Mouse (Mus musculus) small intestine, adult 2 months (tissue): ENCODE data around the gene Bbs9. TPM values are rescaled to one million over a fixed set of nuclear protein-coding genes. Genes with fewer than 3 reads are reported as not detected.

Source experiments
- H3K27ac ChIP-seq: fragments of 200-500 bp; 2 replicates; pipeline ENCODE4 v1.5.1; 2012; ENCODE audit warnings: low read depth, low read length, control low read depth, inconsistent platforms; ENCODE audit not compliant: insufficient read depth
- H3K27me3 ChIP-seq: fragments of 200-500 bp; 2 replicates; pipeline ENCODE4 v1.6.1; 2012; ENCODE audit warnings: mild to moderate bottlenecking, moderate library complexity, low read length, inconsistent platforms; ENCODE audit not compliant: control insufficient read depth, insufficient read depth
- H3K36me3 ChIP-seq: fragments of 200-500 bp; 2 replicates; pipeline ENCODE4 v1.6.1; 2012; ENCODE audit warnings: mild to moderate bottlenecking, low read length, control low read depth, inconsistent platforms; ENCODE audit not compliant: control insufficient read depth, insufficient read depth
- H3K4me1 ChIP-seq: fragments of 200-500 bp; 2 replicates; pipeline ENCODE4 v1.6.1; 2012; ENCODE audit warnings: low read length, inconsistent platforms, mixed read lengths; ENCODE audit not compliant: control insufficient read depth, insufficient read depth, insufficient read length
- H3K4me3 ChIP-seq: fragments of 200-500 bp; 2 replicates; pipeline ENCODE4 v1.5.1; 2012; ENCODE audit warnings: low read depth, mild to moderate bottlenecking, control low read depth, inconsistent platforms, low read length, moderate library complexity
- CTCF ChIP-seq: fragments of 200-500 bp; IDR thresholded peaks from 2 replicates; pipeline ENCODE4 v1.5.1; 2012; ENCODE audit warnings: low read depth, mild to moderate bottlenecking, control low read depth, inconsistent platforms, low read length, moderate library complexity, mixed read lengths; ENCODE audit not compliant: insufficient replicate concordance, insufficient read length; ENCODE audit errors: extremely low read depth
- POLR2A ChIP-seq: fragments of 200-500 bp; IDR thresholded peaks from 2 replicates; pipeline ENCODE4 v1.6.1; 2012; ENCODE audit warnings: low read depth, mild to moderate bottlenecking, control low read depth, inconsistent platforms, low read length, moderate library complexity
- WGBS: fragments of 180-500 bp; shearing (Covaris S2); methylation state at CpG from one replicate; pipeline ENCODE4 v1.1.7; 2018; 5-methylcytosine and 5-hydroxymethylcytosine counted together
- polyA plus RNA-seq: library from polyadenylated mRNA; depleted of rRNA; stranded (reverse); fragments of >200 nt; gene quantifications from 2 replicates; pipeline ENCODE4 v1.2.3, GENCODE M21; 2012

The Bbs9 gene
- polyA plus RNA-seq, 1 experiment = 5.4 TPM

DNA sequence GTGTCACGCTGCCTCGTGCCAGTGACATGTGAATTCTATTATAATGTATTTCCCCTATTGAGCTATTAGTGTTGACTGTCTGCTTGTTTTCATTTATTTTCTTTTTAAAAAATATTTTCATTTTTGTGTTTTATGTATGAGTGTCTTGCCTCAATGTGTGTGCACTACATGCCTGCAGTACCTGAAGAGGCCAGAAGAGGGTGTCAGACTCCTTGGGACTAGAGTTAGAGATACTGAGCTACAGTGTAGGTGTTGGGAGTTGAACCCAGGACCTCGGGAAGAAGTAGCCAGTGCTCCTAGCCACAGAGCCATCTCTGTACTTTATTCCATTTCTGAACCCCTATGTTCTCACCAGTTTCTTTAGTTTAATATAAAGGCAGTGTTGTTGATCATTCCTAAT, 176.1 kb downstream of the Bbs9 start:
- H3K27ac ChIP-seq = no peak overlapping the region
- H3K36me3 ChIP-seq = no peaks in the 10 kb centered on the region
- no peak overlapping the region for H3K4me3 ChIP-seq
- H3K4me1 ChIP-seq = peaks cover 3% of the 10 kb centered on the region; the same call in 1 of the 2 replicates
- TF ChIP-seq CTCF (no peak), POLR2A (no peak)
- 95% methylated on average over 3 of the region's 3 CpGs for WGBS
- H3K27me3 ChIP-seq = no peaks in the 10 kb centered on the region

DNA sequence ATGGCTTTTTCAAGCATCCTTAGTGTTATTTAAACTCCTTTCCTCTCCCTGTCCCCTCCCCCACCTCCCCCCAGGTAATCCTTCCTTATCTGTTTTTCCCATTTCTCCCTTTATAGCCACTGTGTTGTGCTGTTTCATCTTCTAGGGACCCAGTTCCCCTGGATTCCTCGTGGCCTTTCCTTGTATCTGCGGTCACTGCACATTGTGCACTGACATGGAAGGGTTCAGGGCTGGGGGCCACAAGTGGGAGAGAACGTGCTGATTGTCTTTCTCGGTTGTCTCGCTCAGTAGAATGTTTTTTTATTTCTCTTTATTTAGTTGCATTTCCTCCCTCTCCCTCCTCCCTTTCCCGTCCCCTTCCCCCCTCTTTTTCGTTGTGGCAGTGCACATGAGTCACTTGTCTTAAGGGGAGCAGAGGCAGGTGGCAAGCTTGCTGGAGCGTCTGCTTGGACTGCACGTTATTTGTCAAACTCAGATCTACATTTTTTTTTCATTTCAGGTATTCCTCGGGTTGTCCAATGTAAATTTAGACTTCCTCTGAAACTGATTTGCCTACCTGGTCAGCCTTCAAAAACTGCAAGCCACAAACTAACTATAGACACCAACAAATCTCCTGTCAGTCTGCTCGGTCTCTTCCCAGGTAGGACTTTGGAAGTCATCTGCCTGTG, 179.3 kb downstream of the Bbs9 start:
- Histone ChIP-seq H3K27ac (no peak overlapping the region), H3K4me3 (no peak overlapping the region; the same call in 1 of the 2 replicates), H3K4me1 (peaks cover 3% of the 10 kb centered on the region; the same call in 1 of the 2 replicates), H3K27me3 (no peaks in the 10 kb centered on the region), H3K36me3 (no peaks in the 10 kb centered on the region)
- TF ChIP-seq CTCF (no peak), POLR2A (no peak)
- 68% methylated on average over 11 of the region's 11 CpGs for WGBS

DNA sequence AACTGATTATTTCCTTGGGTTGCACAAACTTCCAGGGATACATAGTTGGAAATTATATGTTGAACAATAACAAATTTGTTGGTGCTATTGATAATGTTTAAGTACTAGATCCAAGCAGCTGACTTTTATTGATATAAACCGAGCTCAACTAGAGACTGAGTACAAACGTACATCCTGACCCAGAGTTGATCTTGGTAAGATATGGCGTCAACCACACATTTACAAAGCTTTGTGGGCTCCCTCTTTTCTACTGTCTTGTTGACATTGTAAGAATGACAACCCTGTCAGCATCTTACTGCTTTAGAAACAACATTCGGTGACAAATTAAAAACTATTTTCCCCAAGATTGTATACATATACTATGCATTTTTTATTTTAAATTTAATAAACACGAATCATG, 181.7 kb downstream of the Bbs9 start:
- Histone ChIP-seq H3K4me1 (peaks cover 3% of the 10 kb centered on the region; the same call in 1 of the 2 replicates), H3K27me3 (no peaks in the 10 kb centered on the region), H3K27ac (no peak overlapping the region), H3K4me3 (no peak overlapping the region), H3K36me3 (no peaks in the 10 kb centered on the region)
- no peak for TF ChIP-seq CTCF
- no peak for TF ChIP-seq POLR2A
- WGBS = 82% methylated on average over 5 of the region's 5 CpGs

DNA sequence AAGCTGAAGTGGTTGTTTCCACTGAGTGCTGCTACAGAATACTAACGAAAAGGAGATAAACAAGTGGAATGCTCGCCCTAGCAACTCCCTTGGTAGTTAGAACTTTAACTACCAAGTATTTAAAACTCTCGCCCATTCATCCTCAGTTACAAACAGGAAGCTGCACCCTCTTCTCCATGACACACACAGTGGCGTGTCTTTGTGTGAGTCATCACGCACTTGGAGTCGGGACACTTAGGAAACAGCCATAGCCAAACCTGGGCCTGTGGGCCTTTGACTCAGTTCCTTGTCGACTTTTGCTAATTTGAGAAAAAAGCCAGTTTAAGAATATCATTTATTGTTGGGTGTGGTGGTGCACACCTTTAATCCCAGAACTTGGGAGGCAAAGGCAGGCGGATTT, 189.6 kb downstream of the Bbs9 start:
- TF ChIP-seq POLR2A (no peak), CTCF (no peak)
- H3K4me3 ChIP-seq = no peak overlapping the region
- no peaks in the 10 kb centered on the region for H3K27me3 ChIP-seq
- no peaks in the 10 kb centered on the region for H3K36me3 ChIP-seq
- H3K27ac ChIP-seq = no peak overlapping the region
- WGBS = 81% methylated on average over 8 of the region's 8 CpGs
- no peaks in the 10 kb centered on the region for H3K4me1 ChIP-seq

DNA sequence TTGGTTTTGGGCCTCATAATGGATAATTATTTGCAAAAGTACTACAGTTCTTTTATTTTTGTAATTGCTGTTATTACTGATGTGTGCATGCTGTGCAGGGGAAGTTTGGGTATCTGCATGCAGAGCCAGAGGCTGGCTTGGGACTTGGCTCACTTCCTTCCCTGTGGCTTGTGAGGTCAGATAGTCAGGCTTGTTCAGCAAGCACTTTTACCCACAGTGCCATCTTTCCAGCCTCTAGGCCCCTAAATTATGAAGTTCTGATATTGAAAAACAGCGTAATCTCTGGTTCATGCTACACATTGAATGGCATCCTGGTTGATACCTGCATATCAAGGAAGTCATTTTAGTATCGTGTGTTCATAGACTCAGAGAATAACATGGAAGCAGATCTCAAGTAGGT, 197.4 kb downstream of the Bbs9 start:
- H3K4me1 ChIP-seq = peaks cover 2% of the 10 kb centered on the region; the same call in 1 of the 2 replicates
- TF ChIP-seq CTCF (no peak), POLR2A (no peak)
- WGBS = 84% methylated on average over 2 of the region's 2 CpGs
- no peak overlapping the region for H3K4me3 ChIP-seq
- H3K27ac ChIP-seq = no peak overlapping the region
- no peaks in the 10 kb centered on the region for H3K27me3 ChIP-seq
- H3K36me3 ChIP-seq = no peaks in the 10 kb centered on the region

DNA sequence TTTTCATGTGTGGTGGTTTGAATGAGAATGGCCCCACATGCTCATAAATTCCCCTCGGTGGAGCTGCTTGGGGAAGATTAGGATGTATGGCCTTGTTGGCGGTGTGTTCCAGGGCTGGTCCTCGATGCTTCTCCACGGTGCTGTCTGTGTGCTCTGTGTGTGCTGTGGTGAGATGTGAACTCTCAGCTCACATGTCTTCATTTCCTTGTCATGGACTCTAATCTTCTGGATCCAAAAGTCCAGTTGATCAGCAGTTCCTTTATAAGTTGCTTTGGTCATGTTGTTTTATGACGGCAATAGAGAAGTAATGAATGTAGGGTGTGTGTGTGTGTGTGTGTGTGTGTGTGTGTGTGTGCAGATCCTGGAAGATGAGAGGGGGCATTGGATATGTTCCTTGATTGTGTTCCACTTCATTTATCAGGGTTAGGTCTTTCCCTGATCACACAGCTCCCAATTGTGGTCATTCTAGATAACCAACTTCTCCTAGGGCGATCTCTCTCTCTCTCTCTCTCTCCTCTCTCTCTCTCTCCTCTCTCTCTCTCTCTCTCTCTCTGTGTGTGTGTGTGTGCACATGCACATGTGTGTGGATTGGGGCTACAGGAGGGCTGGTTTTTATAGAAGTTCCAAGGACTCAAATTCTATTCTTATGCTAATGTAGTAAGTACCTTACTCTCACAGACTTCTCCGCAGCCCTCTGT, 201.8 kb downstream of the Bbs9 start:
- Histone ChIP-seq H3K4me1 (peaks cover 2% of the 10 kb centered on the region; the same call in 1 of the 2 replicates), H3K36me3 (no peaks in the 10 kb centered on the region), H3K27me3 (no peaks in the 10 kb centered on the region), H3K4me3 (no peak overlapping the region), H3K27ac (no peak overlapping the region)
- no peak for TF ChIP-seq POLR2A
- TF ChIP-seq CTCF = no peak
- WGBS = 58% methylated on average over 7 of the region's 7 CpGs

DNA sequence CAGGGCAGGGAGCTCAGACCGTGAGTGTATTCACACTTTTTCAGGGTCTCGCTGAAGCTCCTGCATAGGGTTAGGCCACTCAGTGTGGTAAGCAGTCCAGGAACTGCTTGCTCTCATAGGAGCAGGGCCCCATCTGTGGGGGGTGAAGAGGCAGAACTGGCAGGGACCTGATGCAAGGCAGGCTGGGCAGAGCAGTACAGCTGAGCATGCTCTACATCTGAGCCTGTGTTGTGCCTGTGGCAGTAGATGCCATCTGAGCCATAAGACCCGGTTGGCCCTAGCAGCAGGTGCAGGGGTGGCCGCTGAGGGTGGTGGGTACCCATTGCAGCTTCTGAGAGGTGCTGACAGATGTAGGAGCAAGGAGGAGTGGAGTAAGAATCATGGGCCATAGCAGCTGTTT, 202.5 kb downstream of the Bbs9 start:
- 85% methylated on average over 4 of the region's 4 CpGs for WGBS
- Histone ChIP-seq H3K4me3 (no peak overlapping the region), H3K36me3 (no peaks in the 10 kb centered on the region), H3K4me1 (peaks cover 2% of the 10 kb centered on the region; the same call in 1 of the 2 replicates), H3K27ac (no peak overlapping the region), H3K27me3 (no peaks in the 10 kb centered on the region)
- no peak for TF ChIP-seq POLR2A
- TF ChIP-seq CTCF = no peak

DNA sequence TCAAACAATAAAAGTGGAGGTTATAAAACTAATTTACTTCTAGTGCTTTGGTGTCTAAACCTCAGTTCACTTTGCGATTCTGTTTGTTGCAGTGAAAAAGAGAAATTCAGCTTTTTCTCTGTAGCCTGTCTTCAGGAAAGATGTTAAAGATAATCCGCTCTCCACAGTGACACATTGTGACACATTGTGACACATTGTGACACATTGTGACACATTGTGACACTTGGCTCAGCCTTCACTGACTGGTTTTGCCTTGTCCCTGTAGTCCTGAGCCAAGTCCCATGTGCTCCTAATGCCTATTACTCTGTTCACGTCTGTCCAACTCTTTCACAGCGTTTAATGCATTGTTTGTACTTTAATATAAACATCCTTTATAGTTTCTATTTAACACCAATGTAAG, 203.0 kb downstream of the Bbs9 start:
- Histone ChIP-seq H3K27me3 (no peaks in the 10 kb centered on the region), H3K36me3 (no peaks in the 10 kb centered on the region), H3K4me1 (peaks cover 2% of the 10 kb centered on the region; the same call in 1 of the 2 replicates), H3K27ac (no peak overlapping the region), H3K4me3 (no peak overlapping the region)
- TF ChIP-seq POLR2A (no peak), CTCF (no peak)
- 85% methylated on average over 4 of the region's 4 CpGs for WGBS
